11 mouse cellular contexts compared by ENCODE assay signal in the genomic region with DNA sequence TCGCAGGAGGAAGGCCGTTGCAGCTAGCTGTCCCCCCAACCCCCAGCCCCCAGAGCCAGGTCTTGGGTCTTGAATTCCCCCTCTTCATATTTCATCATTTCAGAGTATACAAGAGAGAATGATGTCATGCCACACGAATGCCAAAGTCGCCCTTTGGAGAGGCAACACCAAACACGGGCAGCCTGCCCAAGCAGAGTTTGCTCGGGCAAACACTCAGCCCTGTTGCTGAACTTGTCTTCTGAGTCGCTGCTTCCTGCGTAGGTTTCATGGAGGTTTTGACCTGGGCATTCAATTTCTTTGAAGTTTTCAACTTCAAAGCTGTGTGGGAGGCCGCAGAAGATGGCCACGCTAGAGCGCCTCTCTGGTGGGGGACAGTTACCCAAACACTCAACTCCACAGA.
DNase-seq lines count a peak whose midpoint lies in the region; ATAC-seq and TF ChIP-seq lines count a peak whose summit lies in the region.
"Had no signal": no experiment of that assay in that cellular context is flagged by ENCODE, and none has a peak within 500 bp of the region (broad histone marks: within the 10 kb centered on the region; RNA-seq: fewer than 3 reads in every experiment).

No protein-coding gene starts in this region.

- no peak overlapping the region for H3K9ac ChIP-seq in lung, embryonic 16.5 days (ENCODE audit: low read length)
- no peak overlapping the region for H3K9ac ChIP-seq in midbrain, embryonic 11.5 days (ENCODE audit: low read length)
- H3K9ac ChIP-seq: liver, embryonic 12.5 days had no signal

- H3K36me3 ChIP-seq in lung, embryonic 16.5 days (ENCODE audit: control insufficient read depth, insufficient read depth, low read length) = no peaks in the 10 kb centered on the region
- H3K36me3 ChIP-seq in midbrain, embryonic 11.5 days (ENCODE audit: control insufficient read depth, insufficient read depth, low read length) = no peaks in the 10 kb centered on the region
- H3K36me3 ChIP-seq in thymus, adult 2 months (ENCODE audit: control insufficient read depth, insufficient read depth, low read length) = no peaks in the 10 kb centered on the region
- H3K36me3 ChIP-seq: liver, embryonic 12.5 days had no signal

- H3K4me2 ChIP-seq in lung, embryonic 16.5 days (ENCODE audit: low read depth, low read length) = peak overlapping the region; percentile 25
- H3K4me2 ChIP-seq in midbrain, embryonic 11.5 days = no peak overlapping the region
- H3K4me2 ChIP-seq: liver, embryonic 12.5 days had no signal

- peak; percentile 84 for ATAC-seq in lung, embryonic 16.5 days (ENCODE audit: low read depth)
- ATAC-seq in midbrain, embryonic 11.5 days (ENCODE audit: low FRiP score) = no peak
- ATAC-seq: liver, embryonic 12.5 days had no signal

- TF ChIP-seq POLR2A in thymus, adult 2 months (IDR thresholded peaks at IDR 0.05; ENCODE audit: control insufficient read depth, extremely low read depth, insufficient read depth, low read length, poor library complexity) = no peak

- intact Hi-C loops in gastrocnemius, postnatal 36 days (cut with DNase I) = no loop called here

- DNase-seq in gastrocnemius, postnatal 10 days = peak; percentile 40
- DNase-seq in gastrocnemius, postnatal 36 days = no peak
- DNase-seq in ovary, postnatal 36 days (ENCODE audit: low spot score) = peak; percentile 57
- no peak for DNase-seq in ovary, postnatal 10 days (ENCODE audit: low spot score)
- no peak for DNase-seq in midbrain, embryonic 11.5 days (ENCODE audit: low spot score, missing footprints)
- DNase-seq in layer of hippocampus, adult 18-20 months (ENCODE audit: low spot score in 2 of 2) = no peak
- DNase-seq in thymus, adult 2 months = no peak
- DNase-seq: cerebellum, adult 11 months; midbrain, embryonic 14.5 days had no signal

- no peaks in the 10 kb centered on the region for H3K27me3 ChIP-seq in lung, embryonic 16.5 days (ENCODE audit: control insufficient read depth, insufficient read depth, low read depth, low read length)
- H3K27me3 ChIP-seq in midbrain, embryonic 11.5 days (ENCODE audit: control insufficient read depth, insufficient read depth, low read length) = no peaks in the 10 kb centered on the region
- no peaks in the 10 kb centered on the region for H3K27me3 ChIP-seq in thymus, adult 2 months (ENCODE audit: control insufficient read depth, insufficient read depth, low read length)
- H3K27me3 ChIP-seq: liver, embryonic 12.5 days had no signal

- no peak overlapping the region for H3K4me3 ChIP-seq in lung, embryonic 16.5 days (ENCODE audit: low read length)
- no peak overlapping the region for H3K4me3 ChIP-seq in midbrain, embryonic 11.5 days (ENCODE audit: low read depth, low read length)
- H3K4me3 ChIP-seq in thymus, adult 2 months (ENCODE audit: control insufficient read depth, insufficient read depth, low read length) = no peak overlapping the region
- H3K4me3 ChIP-seq: liver, embryonic 12.5 days had no signal

- peaks cover 6% of the 10 kb centered on the region for H3K9me3 ChIP-seq in lung, embryonic 16.5 days (ENCODE audit: control insufficient read depth, low read length)
- H3K9me3 ChIP-seq in midbrain, embryonic 11.5 days (ENCODE audit: control insufficient read depth, low read length) = no peaks in the 10 kb centered on the region; the same call in 1 of the 2 replicates
- H3K9me3 ChIP-seq: liver, embryonic 12.5 days had no signal

- H3K27ac ChIP-seq in lung, embryonic 16.5 days (ENCODE audit: low read length) = peak overlapping the region; percentile 95
- H3K27ac ChIP-seq in midbrain, embryonic 11.5 days (ENCODE audit: low read depth, low read length) = no peak overlapping the region
- no peak overlapping the region for H3K27ac ChIP-seq in thymus, adult 2 months (ENCODE audit: control insufficient read depth, insufficient read depth, low read length)
- H3K27ac ChIP-seq: liver, embryonic 12.5 days had no signal

- 29% methylated on average over 11 of the region's 11 CpGs for WGBS in lung, embryonic 16.5 days
- WGBS in midbrain, embryonic 11.5 days = 87% methylated on average over 11 of the region's 11 CpGs
- 72% methylated on average over 11 of the region's 11 CpGs for WGBS in thymus, adult 2 months

- H3K4me1 ChIP-seq in lung, embryonic 16.5 days (replicated peaks; ENCODE audit: control insufficient read depth, insufficient read depth, low read length) = peaks cover 35% of the 10 kb centered on the region
- peaks cover 4% of the 10 kb centered on the region; the same call in 1 of the 2 replicates for H3K4me1 ChIP-seq in midbrain, embryonic 11.5 days (ENCODE audit: control insufficient read depth, insufficient read depth, low read length)
- peaks cover 6% of the 10 kb centered on the region; the same call in 1 of the 2 replicates for H3K4me1 ChIP-seq in thymus, adult 2 months (replicated peaks; ENCODE audit: control insufficient read depth, insufficient read depth, low read length)

- TF ChIP-seq CTCF in thymus, adult 2 months (IDR thresholded peaks at IDR 0.05; ENCODE audit: borderline replicate concordance, control insufficient read depth, extremely low read depth, insufficient read depth, low read length, poor library complexity) = no peak

Comparison
In these comparisons a context has a peak if more than half of its experiments do, and no peak if none do; other contexts are left out.
1. DNase-seq: peak in gastrocnemius, postnatal 10 days (single experiment) and ovary, postnatal 36 days (single experiment); none in gastrocnemius, postnatal 36 days (0 of 2), ovary, postnatal 10 days (single experiment), midbrain, embryonic 11.5 days (single experiment), layer of hippocampus, adult 18-20 months (0 of 2) and thymus, adult 2 months (single experiment).